Mouse (Mus musculus) liver, embryonic 14 days (tissue): ENCODE measurements around the gene Olfr129. TPM values are rescaled to one million over a fixed set of nuclear protein-coding genes. Genes with fewer than 3 reads are reported as not detected.

Source experiments
- polyA plus RNA-seq: library from polyadenylated mRNA; depleted of rRNA; stranded (reverse); fragments of >200 nt; gene quantifications from 2 replicates; pipeline ENCODE4 v1.2.3, GENCODE M21; 2012; rRNA removed

Olfr129 gene
- not detected in 2 replicates for polyA plus RNA-seq

DNA sequence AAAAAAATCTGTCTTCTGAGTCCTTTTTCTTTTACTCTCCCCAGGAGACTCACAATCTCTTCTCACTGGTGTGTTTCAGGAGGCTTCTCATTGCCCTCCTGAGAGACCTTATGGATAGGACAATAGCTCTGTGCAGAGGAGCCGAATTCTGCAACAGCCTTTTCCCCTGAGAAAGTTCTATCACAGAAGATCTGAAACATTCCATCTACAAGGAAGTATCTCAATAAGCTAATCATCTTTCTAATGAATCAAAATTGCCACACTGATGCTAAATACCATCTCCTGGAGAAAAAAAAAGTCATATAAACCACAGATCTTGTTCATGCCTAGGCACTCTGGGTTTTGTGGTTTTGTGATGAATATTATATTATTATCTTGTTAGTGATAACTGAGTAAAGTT, at the start of gene Olfr129:
TSS of gene Olfr129 (minus strand) at position 101 of the 400 bp plus-strand sequence.

GRCm38 (mm10) chr17:38088593-38088992, 28.7 kb upstream of the Olfr129 start, which contains the start of gene Olfr131:
Gene Olfr131 (minus strand): TSS chr17:38088693.

DNA sequence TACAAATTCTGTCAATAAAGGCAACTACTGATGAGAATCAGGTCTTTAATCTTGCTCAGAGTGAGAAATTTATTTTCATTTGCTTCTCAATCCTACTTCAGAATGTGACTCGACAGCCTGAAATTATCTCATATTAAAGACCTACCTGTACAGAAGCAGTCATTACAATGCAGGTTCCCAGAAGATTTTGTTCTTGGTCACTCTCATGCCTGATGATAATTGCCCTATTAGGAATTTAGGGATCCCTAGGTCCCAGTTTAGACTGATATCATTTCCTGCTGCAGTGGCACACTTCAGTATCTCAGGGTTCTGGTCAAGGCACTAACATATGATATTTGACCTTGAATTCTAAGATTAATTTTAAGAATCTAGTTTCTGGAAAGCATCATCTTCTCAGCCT, 3.7 kb upstream of the Olfr129 start, which contains the start of gene Olfr130:
TSS of gene Olfr130 (plus strand) at position 301 of the 400 bp plus-strand sequence.

Other genes with a start within 250 kb of the Olfr129 start
- not detected in 2 replicates for gene Olfr125, start 227.1 kb downstream of the Olfr129 start, polyA plus RNA-seq
- not detected in 2 replicates for gene Olfr126, start 212.6 kb downstream of the Olfr129 start, polyA plus RNA-seq
- not detected in 2 replicates for gene Olfr127, start 159.6 kb downstream of the Olfr129 start, polyA plus RNA-seq
- not detected in 2 replicates for gene Olfr128, start 139.5 kb downstream of the Olfr129 start, polyA plus RNA-seq
- gene Olfr761, start 107.0 kb downstream of the Olfr129 start, polyA plus RNA-seq, result not detected in 2 replicates
- not detected in 2 replicates for gene Olfr130, start 3.8 kb upstream of the Olfr129 start, polyA plus RNA-seq
- gene Olfr131, start 28.6 kb upstream of the Olfr129 start, polyA plus RNA-seq, result not detected in 2 replicates
- gene Olfr132, start 74.4 kb upstream of the Olfr129 start, polyA plus RNA-seq, result not detected in 2 replicates
- gene Olfr133, start 85.2 kb upstream of the Olfr129 start, polyA plus RNA-seq, result not detected in 2 replicates
- not detected in 2 replicates for gene Olfr134, start 111.3 kb upstream of the Olfr129 start, polyA plus RNA-seq
- gene Olfr135, start 144.3 kb upstream of the Olfr129 start, polyA plus RNA-seq, result not detected in 2 replicates
- gene Olfr138, start 201.0 kb upstream of the Olfr129 start, polyA plus RNA-seq, result not detected in 2 replicates
- not detected in 2 replicates for gene Olfr137, start 247.5 kb upstream of the Olfr129 start, polyA plus RNA-seq